Mouse (Mus musculus): ENCODE results near the gene Chl1. TPM values are rescaled to one million over a fixed set of nuclear protein-coding genes. Genes with fewer than 3 reads are reported as not detected.
A peak's percentile ranks its signal among the peaks of the same experiment; 100 is the strongest.

The Chl1 gene
- not detected in 2 replicates for total RNA-seq (2015)
- total RNA-seq (2017), result 0.07 and 0.08 TPM in 2 replicates

DNA sequence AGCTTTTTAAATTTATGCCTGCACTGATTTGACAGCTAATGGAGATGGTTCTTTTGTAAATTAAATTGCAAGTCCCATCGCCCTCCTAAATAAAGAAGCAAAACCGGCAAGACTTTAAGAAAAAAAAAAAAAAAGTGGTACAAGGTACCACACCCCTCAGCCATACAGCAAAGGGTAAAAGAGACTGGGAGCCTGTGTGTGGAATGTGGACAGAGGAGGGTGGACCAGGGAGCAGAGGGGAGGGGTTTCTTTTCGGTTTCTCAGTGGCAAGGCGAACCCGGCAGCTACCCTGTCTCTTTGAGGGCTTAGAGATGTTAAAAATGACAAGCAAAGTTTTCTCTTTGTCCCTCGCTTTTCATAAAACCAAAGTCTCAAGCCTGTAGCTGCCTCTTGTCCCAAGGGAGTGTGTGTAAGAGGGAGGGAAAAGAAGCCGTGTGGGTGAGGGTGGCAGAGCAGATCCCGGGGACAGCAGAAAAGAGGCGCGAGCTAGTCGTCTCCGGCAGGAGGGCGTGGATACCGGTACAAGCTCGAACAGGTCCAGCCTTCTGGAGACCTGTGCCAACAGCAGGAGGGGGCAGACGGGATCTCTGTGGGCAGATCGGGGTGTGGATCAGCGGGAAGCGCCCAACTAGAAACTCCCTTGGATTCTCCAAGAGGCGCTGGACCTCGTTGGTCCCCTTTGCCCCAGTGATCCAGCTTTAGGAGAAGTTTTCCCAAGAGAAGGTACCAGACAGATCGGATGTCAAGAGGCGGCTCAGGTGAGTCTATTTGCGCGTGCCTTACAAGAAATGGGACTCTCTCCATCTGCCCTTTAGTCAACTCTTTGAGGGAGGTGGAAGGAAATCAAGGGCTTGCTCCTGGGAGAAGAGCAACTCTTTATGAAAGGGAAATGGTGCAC, at the start of gene Chl1:
Gene Chl1, plus strand, starts transcription at position 195 of the 898 bp plus-strand sequence.
- peak; percentile 36; the same call in 1 of the 2 replicates for ATAC-seq (ENCODE audit: poor library complexity, severe bottlenecking)

DNA sequence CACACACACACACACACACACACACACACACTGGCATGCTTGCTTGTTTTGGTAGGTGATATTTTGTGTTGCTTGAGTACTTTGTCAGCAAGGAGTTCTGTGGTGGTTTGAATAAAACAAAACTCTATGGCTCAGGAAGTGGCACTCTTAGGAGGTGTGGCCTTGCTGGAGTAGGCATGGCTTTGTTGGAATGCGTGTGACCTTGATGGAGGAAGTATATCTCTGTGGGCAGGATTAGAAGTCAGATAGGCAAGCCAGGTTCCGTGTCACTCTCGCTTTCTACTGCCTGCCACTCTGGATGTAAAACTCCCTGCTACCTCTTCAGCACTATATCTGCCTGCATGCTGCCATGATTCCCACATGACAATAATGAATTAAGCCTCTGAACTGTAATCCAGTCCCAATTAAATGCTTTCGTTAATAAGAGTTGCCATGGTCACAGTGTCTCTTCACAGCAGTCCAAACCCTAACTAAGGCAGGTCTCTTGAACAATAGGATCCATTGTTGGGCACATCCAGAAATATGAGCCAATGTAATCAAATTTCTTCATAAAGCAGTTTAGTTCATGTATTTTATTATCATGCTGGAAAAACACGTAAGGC, 44.8 kb upstream of the Chl1 start:
- peak; percentile 94 for ATAC-seq (ENCODE audit: poor library complexity, severe bottlenecking)

DNA sequence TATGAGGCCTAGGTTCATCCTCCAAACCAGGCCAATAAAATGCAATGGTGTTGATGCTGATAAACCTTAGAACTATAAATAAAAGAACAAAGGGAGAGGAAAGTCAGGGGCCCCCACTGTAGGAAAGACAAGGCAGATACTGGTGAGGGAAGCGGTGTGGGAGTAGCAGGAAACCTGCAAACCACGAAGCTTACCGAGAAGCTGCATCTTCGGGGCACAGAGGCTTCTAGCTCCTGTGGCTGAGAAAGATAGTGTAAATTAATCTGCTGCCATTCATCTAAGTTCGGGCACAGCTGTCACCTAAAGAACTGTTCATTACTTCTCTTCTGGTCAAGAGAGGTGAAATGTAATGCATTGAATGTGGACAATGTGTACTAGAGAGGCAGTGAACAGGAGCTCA, 37.1 kb upstream of the Chl1 start:
- ATAC-seq (ENCODE audit: poor library complexity, severe bottlenecking), result peak; percentile 47

DNA sequence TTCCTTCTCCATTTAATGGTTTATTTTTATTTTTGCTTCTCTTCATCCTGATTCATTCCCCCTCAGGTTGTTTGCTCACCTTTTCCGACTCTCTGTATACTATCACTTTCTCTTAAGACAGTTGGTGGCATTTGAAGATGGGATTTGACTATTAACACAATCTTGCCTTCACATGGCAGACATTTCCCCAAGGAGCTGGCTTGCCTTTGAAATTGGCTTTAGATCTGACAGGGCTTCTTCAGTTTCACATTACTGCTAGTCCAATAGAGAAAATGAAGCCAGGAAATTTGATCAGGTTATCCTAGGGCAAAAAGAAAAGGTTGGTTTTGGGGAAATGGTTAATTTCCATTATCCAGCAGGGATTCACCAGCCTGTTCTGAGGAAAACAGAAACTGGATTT, 23.2 kb upstream of the Chl1 start:
- no peak for ATAC-seq (ENCODE audit: poor library complexity, severe bottlenecking)

DNA sequence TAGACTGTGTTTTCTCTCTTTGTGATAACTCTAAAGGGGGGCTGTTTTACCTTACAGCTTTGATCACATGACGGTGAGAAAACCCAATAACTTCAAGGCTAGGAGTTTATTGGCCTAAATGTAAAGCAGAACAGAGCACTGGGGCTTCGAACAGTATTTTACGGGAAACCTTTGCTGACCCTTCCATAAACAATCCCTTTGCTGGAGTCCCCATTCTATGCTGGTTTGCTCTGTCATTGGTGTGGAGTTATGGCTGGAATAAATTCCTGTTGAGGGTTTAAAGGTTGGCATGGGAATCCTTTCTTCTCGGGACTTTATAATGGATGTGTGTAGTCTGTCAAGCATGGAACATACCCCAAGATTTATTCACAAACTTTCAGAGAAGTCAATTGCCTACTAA, 12.0 kb upstream of the Chl1 start:
- ATAC-seq (ENCODE audit: poor library complexity, severe bottlenecking), result no peak

DNA sequence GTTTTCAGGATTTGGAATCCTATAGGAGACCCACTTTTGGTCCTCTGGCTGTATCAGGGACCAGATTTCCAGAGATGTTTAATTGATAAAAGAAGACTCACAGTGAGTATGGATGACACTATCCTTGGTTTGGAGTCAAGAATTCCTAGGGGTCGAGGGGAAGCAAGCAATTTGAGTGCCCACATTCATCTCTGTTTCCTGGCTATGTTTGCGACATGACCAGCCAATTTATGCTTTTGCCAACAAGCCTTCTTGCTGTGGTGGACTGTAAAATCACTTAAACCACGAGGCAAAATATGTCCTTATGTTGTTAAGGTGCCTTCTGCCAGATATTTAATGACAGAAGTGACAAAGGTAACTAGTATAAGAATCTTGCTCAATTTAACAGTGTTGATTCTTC, 6.3 kb upstream of the Chl1 start:
- ATAC-seq (ENCODE audit: poor library complexity, severe bottlenecking), result no peak

DNA sequence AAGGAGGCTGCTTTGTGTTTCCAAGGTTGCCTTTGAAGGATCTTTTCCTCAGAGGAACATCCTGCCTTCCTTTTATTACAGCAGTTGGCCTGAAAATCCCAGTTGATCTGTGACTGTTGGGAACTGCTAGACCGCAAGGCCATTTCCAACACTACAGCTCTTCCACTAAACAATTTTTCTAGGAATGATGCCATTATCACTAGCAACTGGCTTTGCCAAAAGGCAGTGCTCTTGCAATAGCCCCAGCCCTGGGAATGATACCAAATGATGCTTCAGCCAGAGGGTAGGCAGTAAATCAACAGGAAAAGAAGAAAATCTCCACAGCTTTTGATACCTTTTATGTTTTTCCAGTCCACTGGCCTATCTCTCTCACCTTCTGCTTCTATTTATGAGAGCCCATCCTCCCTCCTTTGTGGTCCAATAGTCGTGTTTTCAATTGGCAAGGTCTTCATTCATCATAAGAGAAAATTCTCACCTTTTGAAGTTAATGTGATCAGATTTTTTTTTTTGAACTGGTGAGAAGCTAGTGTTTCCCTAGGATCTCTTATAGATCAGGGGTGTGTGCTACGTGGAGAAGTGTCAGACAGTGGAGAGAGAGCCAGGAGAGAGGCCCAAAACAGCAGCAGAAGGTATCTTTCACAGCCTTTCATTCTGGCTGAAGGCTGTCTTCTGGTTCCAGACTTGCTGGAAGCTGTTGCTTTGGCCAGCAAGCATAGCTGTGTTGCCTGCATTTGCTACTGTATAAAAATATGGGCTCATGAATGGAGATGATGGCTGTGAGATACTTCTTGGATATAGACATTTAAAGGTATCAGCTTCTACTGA, 2.4 kb upstream of the Chl1 start:
- ATAC-seq (ENCODE audit: poor library complexity, severe bottlenecking), result no peak

DNA sequence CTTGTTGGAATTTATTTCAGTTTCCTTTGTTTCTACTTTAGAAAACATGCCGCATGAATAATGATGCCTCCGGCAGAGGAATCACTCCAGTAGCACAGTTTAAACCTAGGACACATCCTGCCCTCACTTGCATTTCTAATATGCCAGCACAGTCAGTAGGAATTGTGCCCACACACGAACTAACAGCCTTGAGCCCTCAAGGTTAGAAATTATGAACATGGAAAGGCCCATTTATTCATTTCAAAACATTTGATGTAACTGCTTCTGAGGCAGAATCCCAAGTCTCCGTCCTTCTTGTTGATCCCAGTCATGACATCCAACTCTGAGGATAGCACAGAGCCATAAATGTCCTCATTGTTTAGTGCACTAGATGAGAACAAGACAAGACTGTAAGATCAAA, 790 bp upstream of the Chl1 start:
- no peak for ATAC-seq (ENCODE audit: poor library complexity, severe bottlenecking)

DNA sequence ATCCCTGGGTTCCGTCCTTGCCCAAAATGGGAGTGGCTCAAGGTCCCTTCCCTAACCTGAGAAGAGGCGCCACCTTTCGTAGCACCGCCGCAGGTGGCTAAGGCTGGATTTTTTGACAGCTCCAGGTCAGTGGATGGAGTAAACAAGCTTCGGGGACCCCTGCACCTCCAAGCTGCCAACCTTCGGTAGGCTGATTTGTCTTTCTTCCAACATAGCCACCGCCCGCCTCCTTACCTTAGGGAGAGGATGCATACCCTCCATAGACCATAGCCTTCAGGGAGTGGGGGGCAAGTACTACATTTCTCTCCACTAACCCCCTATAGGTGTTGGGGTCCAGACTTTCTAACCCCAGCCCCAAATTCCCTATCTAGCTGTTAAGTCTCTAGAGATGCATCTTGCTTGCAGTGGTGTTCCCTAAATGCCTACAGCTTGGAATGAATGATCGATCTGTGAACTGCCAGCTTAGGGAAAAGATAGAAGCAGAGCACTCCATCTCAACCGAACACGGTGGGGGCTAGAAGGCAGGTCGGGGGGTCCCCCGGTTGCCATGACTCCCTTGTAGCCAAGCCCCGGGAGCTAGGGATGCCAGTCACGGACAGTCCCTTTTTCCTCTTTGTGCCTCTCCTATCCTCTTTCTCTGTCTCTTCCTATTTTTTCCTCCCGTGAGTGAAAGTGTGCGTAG, 1.0 kb downstream of the Chl1 start:
- no peak for ATAC-seq (ENCODE audit: poor library complexity, severe bottlenecking)

DNA sequence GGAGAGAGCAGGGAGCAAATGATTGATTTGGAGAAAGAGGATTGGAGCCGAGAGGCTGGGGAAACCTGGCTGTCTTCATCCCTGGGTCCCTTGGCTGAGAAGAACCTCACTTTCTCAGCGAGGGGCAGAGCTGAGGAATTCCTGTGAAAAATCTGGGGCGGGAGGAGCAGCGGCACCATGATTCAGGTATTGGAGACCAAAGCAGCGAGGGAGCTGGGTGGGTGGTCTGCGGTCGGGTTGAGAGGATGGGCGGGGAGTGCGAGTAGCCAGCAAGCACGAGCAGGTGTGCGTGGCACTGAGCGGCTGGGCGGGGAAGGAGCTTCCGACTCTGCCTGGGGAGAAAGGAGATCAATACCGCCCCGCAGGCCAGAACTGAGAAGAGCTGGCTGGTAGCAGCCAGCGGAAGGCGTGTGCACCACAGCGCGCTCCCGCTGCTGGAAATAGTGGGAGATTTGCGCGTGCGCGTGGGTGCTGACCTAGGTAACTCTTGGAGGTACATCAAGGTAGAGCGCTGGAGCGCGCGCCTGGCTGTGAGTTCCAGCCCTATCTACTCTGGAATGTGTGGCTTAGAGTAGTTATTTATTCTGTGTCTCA, 1.7 kb downstream of the Chl1 start:
- peak; percentile 74 for ATAC-seq (ENCODE audit: poor library complexity, severe bottlenecking)

DNA sequence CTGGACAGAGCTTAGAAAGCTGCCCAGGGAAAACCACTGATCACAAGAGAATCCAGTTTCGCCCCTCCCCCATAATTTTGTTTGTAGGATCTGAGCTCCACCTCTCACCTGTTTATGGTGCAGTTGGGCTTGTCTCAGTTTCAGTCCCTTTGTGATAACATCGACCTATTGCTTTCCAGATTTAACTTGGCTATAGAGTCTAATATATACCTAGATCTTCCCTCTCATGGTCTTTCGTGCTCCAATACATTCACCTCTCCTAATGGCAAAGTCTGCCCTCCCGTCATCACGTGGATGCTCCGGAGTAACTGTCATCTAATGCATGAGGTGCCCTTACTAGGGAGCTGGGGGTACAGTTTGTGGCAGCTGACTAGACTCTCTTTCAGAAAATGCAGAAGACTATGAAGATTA, 2.5 kb downstream of the Chl1 start:
- no peak for ATAC-seq (ENCODE audit: poor library complexity, severe bottlenecking)

DNA sequence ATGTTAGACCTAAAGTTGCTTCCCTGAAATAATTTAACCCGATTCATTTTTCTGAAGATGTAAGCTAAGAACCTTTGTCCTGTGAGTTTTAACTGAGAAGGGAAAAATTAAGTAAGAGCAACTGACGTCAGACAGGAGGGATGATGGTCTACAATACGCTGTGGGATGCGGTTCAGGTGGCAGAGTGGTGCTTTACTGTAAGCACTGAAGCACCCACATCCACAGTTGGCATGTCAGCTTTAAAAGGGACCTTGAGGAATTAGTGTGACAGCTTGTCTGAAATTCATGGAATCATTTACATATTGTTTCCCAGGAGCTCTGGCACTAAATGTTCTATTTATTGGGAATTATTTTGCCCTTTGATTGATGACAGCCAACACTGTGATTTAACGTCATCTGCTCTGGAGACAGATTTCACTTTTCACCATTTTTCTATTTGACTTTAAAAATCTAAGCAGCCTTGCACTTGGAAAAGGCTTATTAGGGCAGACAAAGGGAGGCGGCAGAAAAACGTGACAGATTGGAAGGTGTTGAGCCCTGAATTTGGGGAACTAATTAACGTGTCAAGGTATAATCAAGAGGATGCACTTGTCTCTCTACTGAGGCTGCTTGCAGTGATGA, 3.3 kb downstream of the Chl1 start:
- no peak for ATAC-seq (ENCODE audit: poor library complexity, severe bottlenecking)

DNA sequence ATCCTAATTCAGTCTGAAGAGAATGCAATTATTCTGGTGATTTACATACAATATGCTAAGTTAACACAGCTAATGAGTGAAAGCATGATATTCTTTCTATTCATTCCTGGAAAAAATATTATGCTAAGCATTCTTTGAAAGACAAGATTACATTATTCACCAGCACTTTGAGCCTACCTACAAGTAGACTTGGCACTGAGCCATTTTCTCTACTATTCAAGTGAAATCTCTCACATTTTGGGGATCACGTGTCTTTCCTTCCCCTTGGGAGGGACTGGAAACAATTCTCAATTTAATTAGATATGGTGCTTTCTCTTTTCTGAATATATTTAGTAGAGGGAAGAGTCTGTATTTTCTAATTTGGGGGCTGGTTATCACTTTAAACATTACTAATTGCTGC, 4.0 kb downstream of the Chl1 start:
- ATAC-seq (ENCODE audit: poor library complexity, severe bottlenecking), result no peak

DNA sequence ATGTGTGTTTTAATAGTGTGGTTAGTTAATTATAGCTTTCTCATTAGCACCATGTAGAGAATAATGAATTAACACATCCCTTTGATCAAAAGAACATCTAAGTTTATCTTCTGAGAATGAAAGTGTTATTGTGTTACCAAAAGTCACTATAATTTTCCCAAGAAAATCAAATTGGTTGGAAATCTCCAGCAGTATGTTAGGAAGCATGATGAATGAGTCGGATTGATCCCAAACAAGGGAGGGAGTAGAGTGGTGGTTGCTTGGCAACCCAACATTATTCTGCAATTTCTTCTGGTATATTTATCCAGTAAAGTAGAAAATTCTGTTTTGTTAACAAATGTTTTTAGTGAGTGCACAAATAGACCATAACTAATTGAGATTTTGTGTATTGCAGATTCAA, 4.4 kb downstream of the Chl1 start:
- ATAC-seq (ENCODE audit: poor library complexity, severe bottlenecking), result no peak

DNA sequence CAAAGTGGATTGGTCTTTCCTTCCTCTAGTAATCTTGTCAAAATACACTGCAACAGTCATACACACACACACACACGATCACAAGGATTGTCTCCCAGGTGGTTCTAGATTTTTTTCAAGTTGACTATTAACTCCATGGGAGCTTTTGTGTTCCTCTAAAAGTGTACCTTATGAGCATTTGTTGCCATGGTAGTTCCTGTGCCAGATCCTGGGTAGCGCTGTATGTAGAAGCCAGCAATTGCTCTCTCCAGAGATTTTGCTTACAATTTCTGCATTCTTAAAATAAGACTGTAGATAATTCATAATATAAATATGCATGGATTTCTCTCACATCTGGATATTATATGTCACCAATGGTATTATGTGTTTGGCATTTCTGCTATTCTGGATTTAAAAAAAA, 9.2 kb downstream of the Chl1 start:
- no peak for ATAC-seq (ENCODE audit: poor library complexity, severe bottlenecking)

DNA sequence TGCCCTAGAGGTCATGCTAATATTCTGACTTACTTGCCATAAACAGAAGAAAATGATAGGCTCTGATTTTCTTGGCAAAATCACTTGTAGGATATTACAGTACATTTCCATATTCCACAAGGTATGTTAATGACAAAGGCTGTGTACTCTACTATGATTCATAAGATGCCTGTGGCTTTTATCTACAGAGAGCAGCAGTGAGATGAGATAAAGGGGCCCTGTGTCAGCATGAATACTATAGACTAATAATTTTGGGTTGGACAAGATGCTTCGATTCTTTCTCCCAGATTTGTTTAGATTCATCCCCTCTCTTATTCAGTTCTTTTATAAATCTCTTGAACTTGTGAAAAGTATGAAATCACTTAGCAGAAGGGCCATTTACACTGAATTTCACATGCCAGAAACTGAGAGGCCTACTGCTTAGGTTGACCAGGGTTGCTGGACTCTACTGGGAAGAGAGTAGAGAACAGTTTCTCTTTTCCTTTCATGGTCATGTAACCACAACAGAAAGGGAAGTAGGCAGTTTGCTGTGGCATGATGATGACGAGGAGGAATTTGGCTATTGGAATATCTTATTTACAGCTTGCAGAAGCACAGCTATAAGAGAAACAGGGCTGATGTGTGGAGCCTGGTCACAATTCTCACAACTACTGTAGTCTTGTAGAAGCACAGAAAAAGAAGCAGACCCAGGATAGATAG, 15.1 kb downstream of the Chl1 start:
- peak; percentile 96 for ATAC-seq (ENCODE audit: poor library complexity, severe bottlenecking)

DNA sequence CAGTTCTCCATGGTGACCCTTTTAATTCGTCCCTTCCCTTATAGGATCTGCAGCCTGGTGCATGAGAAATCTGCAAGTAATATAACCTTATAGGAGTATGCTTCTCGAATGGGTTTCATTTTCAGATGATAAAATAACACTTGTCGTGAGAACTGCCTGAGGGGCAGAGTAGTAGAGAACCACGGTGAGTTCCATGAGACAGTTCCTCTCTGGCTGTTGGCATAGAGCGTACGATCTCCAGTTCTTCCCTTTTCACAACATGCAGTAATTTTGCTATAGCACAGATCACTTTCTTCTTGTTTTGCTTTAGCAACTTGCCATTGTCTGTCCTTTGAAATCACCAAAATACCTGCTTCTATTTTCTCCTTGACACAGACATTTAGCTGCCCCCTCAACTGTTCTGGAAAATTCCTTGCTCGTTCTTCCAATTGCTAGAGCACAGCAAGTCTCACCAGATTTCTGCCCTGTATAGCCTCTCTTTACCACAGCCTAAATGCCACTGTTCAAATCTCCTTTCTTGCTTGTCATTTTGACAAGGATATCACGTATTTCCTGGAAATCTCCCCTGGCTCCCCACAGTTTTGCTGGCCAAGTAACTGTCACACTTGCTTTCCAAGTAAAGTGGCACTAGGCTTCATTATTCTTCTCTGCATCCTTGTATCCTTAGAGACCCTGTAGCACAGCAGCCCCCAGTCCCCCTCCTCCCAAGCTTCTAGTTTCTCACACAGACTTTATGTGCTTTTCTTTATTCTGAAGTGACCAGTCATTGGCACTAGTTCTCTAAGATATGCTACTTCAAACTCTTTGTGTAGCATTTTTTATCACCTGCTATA, 16.8 kb downstream of the Chl1 start:
- peak; percentile 58 for ATAC-seq (ENCODE audit: poor library complexity, severe bottlenecking)

DNA sequence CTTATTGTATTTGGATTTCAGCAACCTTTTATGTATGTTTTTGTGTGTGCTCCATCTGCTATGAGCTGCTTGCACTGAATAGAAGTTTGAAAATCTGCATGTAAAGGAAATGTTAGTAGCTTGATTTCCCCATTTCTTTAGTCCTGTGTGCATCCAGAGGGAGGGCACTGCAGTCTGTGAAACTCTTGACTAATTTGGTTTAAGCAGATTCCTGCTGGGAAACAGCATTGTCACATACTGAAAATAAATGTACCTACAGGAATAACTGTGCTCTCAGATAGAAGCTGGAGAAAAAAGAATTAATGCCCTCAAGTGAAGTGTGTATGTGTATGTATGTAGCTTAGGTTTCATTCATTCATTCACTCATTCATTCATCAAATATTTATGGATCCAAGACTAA, 22.7 kb downstream of the Chl1 start:
- ATAC-seq (ENCODE audit: poor library complexity, severe bottlenecking), result no peak

DNA sequence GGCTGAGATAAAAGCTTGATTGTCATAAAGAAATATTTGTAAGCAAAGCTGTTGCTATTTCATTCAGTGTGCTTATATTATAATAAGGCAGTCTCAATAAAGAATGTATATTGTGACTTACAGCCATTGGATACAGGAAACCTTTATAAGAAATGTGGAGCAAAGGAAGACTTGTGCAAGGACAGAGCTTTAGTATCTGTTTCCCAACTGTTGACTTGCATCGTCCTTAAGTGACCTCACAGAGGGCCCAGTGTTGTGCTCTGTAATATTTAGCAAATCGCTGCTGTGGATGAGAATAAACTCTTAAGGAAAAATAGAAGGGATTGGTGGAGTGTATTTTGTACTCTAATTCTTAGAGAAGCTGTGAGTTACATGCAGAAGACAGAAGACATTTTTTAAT, 23.6 kb downstream of the Chl1 start:
- no peak for ATAC-seq (ENCODE audit: poor library complexity, severe bottlenecking)

All from megakaryocyte, adult 5-6 weeks (primary cell).